Mouse (Mus musculus) erythroid progenitor cell, adult 5-6 weeks (primary cell): ENCODE results near the gene Tmem30b. TPM values are rescaled to one million over a fixed set of nuclear protein-coding genes. Genes with fewer than 3 reads are reported as not detected.
A peak's percentile ranks its signal among the peaks of the same experiment; 100 is the strongest.
"Not testable (repeated sequence)": the region's sequence is repeated elsewhere in the genome, so short reads cannot be mapped to it uniquely, and the experiment has no call there.

ENCODE experiments used
- ATAC-seq: replicated peaks from 2 replicates; pipeline ENCODE4 v1.8.0; 2016; ENCODE audit warnings: moderate number of reproducible peaks, mild to moderate bottlenecking, moderate TSS enrichment, inconsistent platforms; ENCODE audit not compliant: poor library complexity, low FRiP score, severe bottlenecking
- total RNA-seq, 2 experiments: library from RNA; stranded (forward) in 1 of 2; stranded (reverse) in 1 of 2; fragments of 150-400 nt in 1 of 2; fragments of 186-747, 209-891 nt in 1 of 2; gene quantifications; 2 replicates each; pipeline versions ENCODE4 v1.2.3 to v1.2.4; 2015 to 2017; ENCODE audit warnings: low replicate concordance in 2 of 2

Tmem30b gene
- total RNA-seq, 2 experiments from 2014 or later = not detected

- not testable (repeated sequence) for ATAC-seq
Measured at GRCm38 (mm10) chr12:73563122-73563521, 16.9 kb upstream of the Tmem30b start.

DNA sequence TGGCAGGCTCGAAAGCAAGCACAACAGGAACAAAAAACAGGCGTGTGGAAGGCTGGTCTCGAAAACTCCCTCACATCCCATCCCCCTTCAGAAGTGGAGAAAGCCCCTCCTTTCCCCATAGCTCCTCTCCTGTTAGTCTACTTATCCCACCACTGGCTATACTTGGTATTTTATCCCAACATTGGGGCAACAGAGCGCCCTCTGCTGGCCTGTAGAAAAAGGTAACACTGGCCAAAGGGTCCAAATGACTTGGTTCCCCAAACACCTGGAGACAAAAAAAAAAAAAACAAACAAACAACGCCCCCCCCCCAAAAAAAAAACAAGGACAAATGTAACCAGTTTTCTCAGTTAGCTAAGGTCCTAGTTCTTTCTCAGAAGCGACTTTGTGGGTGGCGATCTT lies 13.9 kb upstream of the Tmem30b start:
- ATAC-seq = no peak

DNA sequence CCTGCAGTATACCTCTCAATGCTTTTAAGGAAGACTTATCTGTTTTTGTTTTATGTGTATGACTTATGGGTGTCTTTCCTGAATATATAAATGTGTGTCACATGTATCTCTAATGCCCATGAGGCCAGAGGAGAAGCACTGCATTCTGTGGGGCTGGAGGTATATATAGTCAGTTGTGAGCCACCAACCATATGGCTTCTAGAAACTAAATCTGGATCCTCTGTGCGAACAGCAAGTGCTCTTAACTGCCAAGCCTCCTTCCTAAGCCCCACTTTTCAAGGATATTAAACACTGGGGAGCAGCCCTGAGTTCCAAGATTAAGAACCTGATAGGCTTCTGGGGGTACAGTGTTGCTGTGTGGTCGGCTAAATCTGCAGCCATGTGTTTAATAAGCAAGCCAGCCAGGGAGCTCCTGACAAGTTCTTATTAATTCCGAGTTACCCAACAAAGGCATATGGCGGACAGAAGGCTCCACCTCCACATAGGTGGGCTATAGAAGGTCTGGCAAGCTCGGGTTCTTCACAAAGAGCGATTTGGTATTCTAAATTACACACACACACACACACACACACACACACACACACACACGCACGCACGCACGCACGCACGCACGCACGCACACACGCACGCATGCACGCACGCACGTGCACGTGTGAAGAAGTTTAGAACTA lies 12.5 kb upstream of the Tmem30b start:
- no peak for ATAC-seq

- ATAC-seq = 0 out of 2 replicates have a peak, but pooled peaks have one; percentile 42
Measured at GRCm38 (mm10) chr12:73554155-73554554, 8.0 kb upstream of the Tmem30b start.

GRCm38 (mm10) chr12:73548259-73548658 lies 2.1 kb upstream of the Tmem30b start:
- no peak for ATAC-seq

DNA sequence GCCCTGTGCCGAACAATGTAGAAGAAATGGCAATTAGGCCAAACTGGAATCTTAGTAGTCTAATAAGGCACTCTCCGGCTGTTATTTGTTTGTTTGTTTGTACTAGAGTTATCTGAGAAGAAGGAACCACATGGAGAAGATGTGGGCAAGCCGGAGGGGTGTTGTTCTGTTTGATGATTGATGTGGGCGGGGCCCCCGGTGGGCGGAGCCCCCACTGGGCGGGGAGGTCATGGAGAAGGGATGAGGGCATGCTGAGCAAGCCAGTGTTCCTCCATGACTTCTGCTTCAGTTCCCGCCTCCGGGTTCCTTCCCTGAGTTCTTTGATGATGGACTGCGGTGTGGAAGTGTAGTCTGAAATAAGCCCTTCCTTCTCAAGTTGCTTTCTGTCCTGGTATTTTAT lies 1.5 kb upstream of the Tmem30b start:
- ATAC-seq = no peak

GRCm38 (mm10) chr12:73545672-73546085 lies 513 bp downstream of the Tmem30b start:
- ATAC-seq = no peak

DNA sequence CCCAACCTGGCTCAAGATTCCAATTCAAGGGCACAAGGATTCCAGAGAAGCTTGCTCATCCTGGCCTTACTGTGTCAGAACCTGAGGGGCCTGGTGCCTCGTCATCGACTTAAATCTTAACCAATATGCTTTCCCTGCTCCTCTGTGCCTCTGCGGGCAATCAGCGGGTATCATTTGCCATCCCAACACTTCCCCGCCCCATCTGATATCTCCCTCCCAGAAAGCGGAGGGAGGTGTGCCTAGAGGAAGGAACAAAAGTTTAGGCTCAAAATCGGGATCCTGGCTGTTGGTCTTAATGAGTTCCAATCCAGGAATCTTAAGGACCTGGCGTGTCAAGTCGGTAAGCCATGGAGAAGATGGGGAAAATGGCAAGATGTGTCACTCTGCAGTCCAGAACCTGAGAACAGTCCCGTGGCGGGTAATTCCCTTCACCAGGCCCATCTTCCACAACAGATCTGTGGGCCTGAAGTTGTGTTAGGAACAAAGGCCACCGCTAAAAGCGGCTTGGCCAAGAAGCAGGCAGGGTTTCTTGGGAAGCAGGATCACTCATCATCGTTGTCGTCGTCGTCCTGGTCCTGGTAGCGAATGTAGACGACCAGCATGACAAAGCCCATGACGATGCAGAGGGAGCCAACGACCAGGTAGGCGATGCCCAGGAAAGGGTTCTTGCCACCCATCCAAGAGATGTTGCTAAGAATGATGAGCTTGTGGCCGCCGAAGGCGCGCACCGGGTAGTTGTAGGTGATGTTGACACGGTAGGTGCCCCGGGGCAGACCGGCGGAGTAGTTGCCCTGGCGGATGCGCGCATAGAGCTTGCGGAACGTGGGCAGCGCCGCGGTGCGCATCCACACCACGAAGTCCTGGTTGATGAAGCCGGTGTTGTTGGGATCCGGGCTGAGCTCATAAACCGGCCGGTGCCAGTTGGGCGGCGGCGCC lies 1.2 kb downstream of the Tmem30b start:
- no peak for ATAC-seq

GRCm38 (mm10) chr12:73543191-73543590 lies 3.0 kb downstream of the Tmem30b start:
- ATAC-seq = no peak

DNA sequence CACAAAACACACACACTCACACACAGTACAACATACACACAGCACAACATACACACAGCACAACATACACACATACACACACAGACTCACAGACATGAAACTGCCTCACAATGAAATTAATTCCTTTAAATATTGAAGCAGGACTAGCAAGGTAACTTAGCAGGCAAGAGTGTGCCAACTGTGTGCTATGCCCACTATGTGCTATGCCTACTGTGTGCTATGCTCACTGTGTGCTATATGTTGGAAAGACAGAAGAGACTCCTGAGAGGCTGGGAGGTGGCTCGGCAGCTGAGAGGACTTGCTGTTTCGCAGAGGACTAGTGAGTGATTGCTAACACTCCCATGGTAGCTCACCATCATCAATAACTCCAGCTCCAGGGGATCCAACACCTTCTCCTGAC lies 5.8 kb downstream of the Tmem30b start:
- no peak for ATAC-seq

DNA sequence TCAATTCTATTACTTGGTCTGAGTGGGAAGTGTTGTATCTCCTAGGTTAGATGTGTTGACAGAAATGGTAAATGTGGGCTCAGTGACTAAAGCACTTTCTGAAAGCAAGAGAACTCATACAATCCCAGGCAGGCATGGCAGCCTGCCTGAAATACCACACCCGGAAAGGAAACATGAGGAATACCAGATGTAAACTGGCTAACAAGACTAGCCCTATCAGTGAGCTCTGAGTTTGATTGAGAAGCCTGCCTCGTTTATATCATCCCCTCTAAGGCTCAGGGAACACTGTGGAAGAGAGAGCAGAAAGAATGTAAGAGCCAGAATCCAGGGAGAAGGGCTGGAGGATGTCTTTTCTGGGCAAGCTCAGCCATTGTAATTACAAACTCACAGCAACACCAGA lies 7.0 kb downstream of the Tmem30b start:
- no peak for ATAC-seq

DNA sequence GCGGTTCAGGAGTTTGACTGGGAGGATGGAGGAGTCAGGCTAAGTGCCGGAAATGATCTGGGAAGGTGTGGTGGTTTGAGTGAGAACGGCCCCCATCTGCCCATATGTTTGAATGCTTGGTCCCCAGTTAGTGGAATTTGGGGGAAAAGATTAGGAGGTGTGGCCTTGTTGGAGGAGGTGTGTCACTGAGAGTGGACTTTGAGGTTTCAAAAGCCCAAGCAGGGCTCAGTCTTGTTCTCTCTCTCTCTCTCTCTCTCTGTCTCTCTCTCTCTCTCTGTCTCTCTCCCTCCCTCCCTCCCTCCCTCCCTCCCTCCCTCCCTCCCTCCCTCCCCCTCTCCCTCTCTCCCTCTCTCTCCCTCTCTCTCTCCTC lies 8.1 kb downstream of the Tmem30b start:
- not testable (repeated sequence) for ATAC-seq

DNA sequence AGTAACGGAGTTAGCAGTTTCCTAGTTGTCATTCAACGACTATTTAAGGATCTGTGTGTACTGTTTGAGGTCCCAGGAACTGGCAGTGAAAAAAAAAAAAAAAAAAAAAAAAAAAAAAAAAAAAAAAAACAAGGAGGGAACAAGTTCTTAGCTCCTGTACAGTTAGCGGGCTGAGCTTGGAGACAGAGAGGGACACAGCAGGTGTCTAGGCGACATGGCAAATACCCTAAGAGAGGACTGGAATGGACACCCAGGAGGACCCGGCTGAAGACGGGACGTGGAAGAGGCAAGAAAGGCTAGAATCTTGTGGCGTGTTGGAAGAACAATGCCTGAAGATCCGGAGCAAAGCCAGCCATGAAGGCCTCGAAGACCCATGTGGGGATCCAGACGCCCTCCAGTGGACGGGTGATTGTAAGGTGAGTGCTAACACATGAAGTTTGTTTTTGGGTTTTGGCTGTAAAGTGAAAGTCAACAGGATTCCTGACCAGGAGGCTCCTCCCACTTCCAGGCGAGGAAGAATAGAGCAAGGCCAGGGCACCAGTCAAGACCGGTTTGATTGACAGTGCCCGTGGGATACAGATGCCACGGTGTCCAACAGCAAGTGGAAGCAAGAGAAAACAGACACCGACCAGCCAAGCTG lies 8.6 kb downstream of the Tmem30b start:
- ATAC-seq = no peak

GRCm38 (mm10) chr12:73534591-73534990 lies 11.6 kb downstream of the Tmem30b start:
- ATAC-seq = no peak

GRCm38 (mm10) chr12:73531889-73532479 lies 14.2 kb downstream of the Tmem30b start:
- ATAC-seq = no peak

DNA sequence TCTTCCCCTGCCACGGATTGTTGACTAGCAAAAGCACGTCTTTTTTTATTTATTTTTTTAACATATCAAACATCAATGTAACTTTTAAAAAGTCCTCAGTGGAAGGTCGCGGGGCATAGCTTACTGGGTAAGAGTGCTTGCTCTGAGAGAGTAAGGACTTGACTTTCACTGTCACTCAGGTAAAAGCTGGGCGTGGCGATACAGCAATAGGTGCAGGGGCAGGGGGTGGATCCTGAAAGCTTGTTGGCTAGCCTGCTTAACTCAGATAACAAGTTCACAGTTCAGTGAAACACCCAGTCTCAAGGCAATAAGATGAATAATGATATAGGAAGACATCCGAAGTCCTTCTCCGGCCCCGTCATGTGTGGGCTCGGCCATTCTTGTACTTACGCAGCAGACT lies 16.6 kb downstream of the Tmem30b start:
- ATAC-seq = no peak

DNA sequence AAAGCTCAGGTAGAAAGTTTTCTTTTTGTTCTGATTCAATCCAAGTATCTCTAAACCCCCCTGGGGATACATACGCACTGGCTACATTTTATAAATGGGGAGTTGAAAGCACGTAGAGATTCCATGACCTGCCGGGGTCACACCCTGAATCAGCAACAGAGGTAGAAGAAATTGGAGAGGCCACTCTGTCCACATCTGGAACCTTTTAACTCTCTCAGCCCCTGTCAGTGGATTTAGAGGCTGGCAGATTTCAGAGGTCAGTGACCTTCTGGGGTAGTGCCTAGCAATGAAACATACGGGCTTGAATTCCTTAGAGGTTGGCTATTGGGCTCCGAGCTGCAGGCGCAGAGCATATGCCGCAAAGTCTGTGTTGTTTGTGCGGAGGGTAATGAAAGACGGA lies 17.1 kb downstream of the Tmem30b start:
- no peak for ATAC-seq

GRCm38 (mm10) chr12:73528142-73528541 lies 18.1 kb downstream of the Tmem30b start:
- not testable (repeated sequence) for ATAC-seq

DNA sequence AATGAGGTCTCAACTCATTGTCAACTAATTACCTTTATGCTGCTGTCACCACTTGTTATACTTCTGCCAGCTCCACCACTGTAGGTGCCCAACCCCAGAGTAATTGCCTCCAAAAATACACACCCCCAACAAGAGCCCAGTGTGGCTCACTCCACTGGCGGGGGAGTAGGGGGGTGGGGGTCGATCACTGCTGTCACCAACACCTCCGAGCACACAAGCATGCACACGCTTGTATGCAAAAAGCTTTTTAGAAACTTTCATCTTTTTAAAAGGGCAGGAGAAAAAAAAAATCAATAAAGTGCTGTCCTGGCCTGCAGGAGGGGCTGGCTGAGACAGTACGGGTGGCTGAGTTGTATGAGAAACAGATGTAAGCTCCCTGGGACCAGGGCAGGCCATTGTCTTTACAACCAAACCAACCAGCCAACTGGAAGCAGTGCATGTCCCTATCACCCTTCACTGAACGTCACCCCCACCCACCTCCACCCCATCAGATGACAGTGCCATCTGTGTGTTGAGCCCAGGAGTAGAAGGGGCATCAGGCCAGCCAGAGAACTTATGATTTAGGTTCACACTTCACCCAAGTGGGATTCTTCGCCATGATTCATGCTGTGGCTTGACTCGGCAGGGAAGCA lies 20.8 kb downstream of the Tmem30b start:
- no peak for ATAC-seq

- ATAC-seq = no peak
Measured at GRCm38 (mm10) chr12:73523066-73523465, 23.1 kb downstream of the Tmem30b start.
